Mouse (Mus musculus) ES-Bruce4 (cell line): ENCODE results near the gene Arntl.

Experiments used
- CTCF ChIP-seq: IDR thresholded peaks from one replicate; pipeline ENCODE4 v1.8.1; 2011; ENCODE audit warnings: low read depth, low read length
- EP300 ChIP-seq: IDR thresholded peaks from 2 replicates; pipeline ENCODE4 v1.6.1; 2011; ENCODE audit warnings: low read depth, low read length; ENCODE audit not compliant: insufficient read depth

- TF ChIP-seq CTCF (peak; percentile 49), EP300 (no peak)
These were observed 40.2 kb upstream of the Arntl start for GRCm38 (mm10) chr7:113167092-113167491.
